In the genomic region with DNA sequence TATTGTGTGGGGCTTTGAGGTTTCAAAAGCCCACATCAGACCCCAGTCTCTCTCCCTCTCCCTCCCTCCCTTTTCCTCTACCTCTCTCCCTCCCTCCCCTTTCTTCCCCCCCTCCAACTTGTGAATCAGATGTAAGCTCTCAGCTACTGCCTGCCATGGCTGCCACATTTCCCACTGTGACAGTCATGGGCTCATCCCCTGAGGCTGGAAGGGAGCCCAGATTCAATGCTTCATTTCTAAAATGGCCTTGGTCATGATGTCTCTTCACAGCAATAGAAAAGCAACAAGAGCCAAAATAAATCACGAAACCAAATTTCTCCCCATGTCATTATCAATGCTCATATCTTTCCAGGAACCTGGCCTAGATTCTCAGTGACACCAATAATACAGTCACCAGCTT, we compare ENCODE assay signal across 25 mouse cellular contexts. TPM values are rescaled to one million over a fixed set of nuclear protein-coding genes. Genes with fewer than 3 reads are reported as not detected.
A peak's percentile ranks its signal among the peaks of the same experiment; 100 is the strongest.
DNase-seq lines count a peak whose midpoint lies in the region; ATAC-seq and TF ChIP-seq lines count a peak whose summit lies in the region.
"Had no signal": no experiment of that assay in that cellular context is flagged by ENCODE, and none has a peak within 500 bp of the region (broad histone marks: within the 10 kb centered on the region; RNA-seq: fewer than 3 reads in every experiment).

No protein-coding gene starts in this region.

- no peak overlapping the region for H3ac ChIP-seq in myocyte (ENCODE audit: control insufficient read depth, insufficient read length)

- H3K9me3 ChIP-seq in midbrain, postnatal 0 days (ENCODE audit: low read length), result no peaks in the 10 kb centered on the region
- H3K9me3 ChIP-seq in midbrain, embryonic 13.5 days, result no peaks in the 10 kb centered on the region
- H3K9me3 ChIP-seq: embryonic facial prominence, embryonic 10.5 days; forebrain, embryonic 12.5 days; limb, embryonic 12.5 days; liver, embryonic 12.5 days; neural tube, embryonic 12.5 days had no signal

- H3K4me1 ChIP-seq in midbrain, postnatal 0 days (ENCODE audit: insufficient read depth, low read length), result no peaks in the 10 kb centered on the region
- no peaks in the 10 kb centered on the region for H3K4me1 ChIP-seq in midbrain, embryonic 13.5 days (replicated peaks)
- H3K4me1 ChIP-seq: forebrain, embryonic 12.5 days; liver, embryonic 12.5 days; neural tube, embryonic 12.5 days had no signal

- no peak overlapping the region for H3K9ac ChIP-seq in midbrain, postnatal 0 days (replicated peaks; ENCODE audit: low read length, poor library complexity, severe bottlenecking)
- H3K9ac ChIP-seq in midbrain, embryonic 13.5 days (replicated peaks), result no peak overlapping the region
- H3K9ac ChIP-seq: forebrain, embryonic 12.5 days; hindbrain, embryonic 14.5 days; limb, embryonic 12.5 days; liver, embryonic 12.5 days; neural tube, embryonic 12.5 days had no signal

- no peak overlapping the region for H3K4me2 ChIP-seq in midbrain, postnatal 0 days (ENCODE audit: low read depth, low read length, poor library complexity, severe bottlenecking)
- H3K4me2 ChIP-seq in midbrain, embryonic 13.5 days (replicated peaks), result no peak overlapping the region
- H3K4me2 ChIP-seq in myocyte (ENCODE audit: low read depth), result peak overlapping the region; percentile 26
- H3K4me2 ChIP-seq: forebrain, embryonic 12.5 days; hindbrain, embryonic 14.5 days; limb, embryonic 12.5 days; liver, embryonic 12.5 days; neural tube, embryonic 12.5 days had no signal

- no peaks in the 10 kb centered on the region for H3K79me2 ChIP-seq in myocyte (ENCODE audit: control insufficient read depth, insufficient read depth)

- 96% methylated on average over 1 of the region's 1 CpGs for WGBS in midbrain, postnatal 0 days
- WGBS in midbrain, embryonic 13.5 days, result 95% methylated on average over 1 of the region's 1 CpGs

- H3K27me3 ChIP-seq in midbrain, postnatal 0 days (ENCODE audit: insufficient read depth, low read length), result no peaks in the 10 kb centered on the region
- H3K27me3 ChIP-seq in midbrain, embryonic 13.5 days, result no peaks in the 10 kb centered on the region
- H3K27me3 ChIP-seq in myocyte (ENCODE audit: control insufficient read depth, insufficient read depth, insufficient read length), result peaks cover 22% of the 10 kb centered on the region
- H3K27me3 ChIP-seq: forebrain, embryonic 12.5 days; liver, embryonic 12.5 days; neural tube, embryonic 12.5 days had no signal

- H3K27ac ChIP-seq in midbrain, postnatal 0 days (ENCODE audit: low read depth, low read length), result no peak overlapping the region
- no peak overlapping the region for H3K27ac ChIP-seq in midbrain, embryonic 13.5 days
- H3K27ac ChIP-seq: embryonic facial prominence, embryonic 10.5 days; forebrain, embryonic 12.5 days; heart, adult 2 months; hindbrain, embryonic 14.5 days; left cerebral cortex, adult 2 months; limb, embryonic 12.5 days; liver, embryonic 12.5 days; neural tube, embryonic 12.5 days had no signal

- TF ChIP-seq POLR2A in myocyte (IDR thresholded peaks at IDR 0.05; ENCODE audit: insufficient read length, low read depth), result no peak

- no peak for ATAC-seq in midbrain, postnatal 0 days (ENCODE audit: low FRiP score)
- ATAC-seq in midbrain, embryonic 13.5 days, result no peak
- ATAC-seq: liver, embryonic 12.5 days had no signal

- H3K36me3 ChIP-seq in midbrain, postnatal 0 days (ENCODE audit: insufficient read depth, low read length), result no peaks in the 10 kb centered on the region
- H3K36me3 ChIP-seq in midbrain, embryonic 13.5 days, result no peaks in the 10 kb centered on the region
- no peaks in the 10 kb centered on the region for H3K36me3 ChIP-seq in myocyte (ENCODE audit: control insufficient read depth, insufficient read depth)
- H3K36me3 ChIP-seq: embryonic facial prominence, embryonic 10.5 days; forebrain, embryonic 12.5 days; limb, embryonic 12.5 days; liver, embryonic 12.5 days; neural tube, embryonic 12.5 days had no signal

- DNase-seq in cerebellum, postnatal 10 days, result peak; percentile 66 to 71
- DNase-seq in cerebellum, adult 18-20 months, result no peak
- DNase-seq in midbrain, postnatal 0 days (ENCODE audit: low spot score), result peak; percentile 30
- DNase-seq in Muller cell, postnatal 12 days (ENCODE audit: inconsistent ontology term), result peak; percentile 30
- DNase-seq in ovary, postnatal 36 days (ENCODE audit: low spot score), result no peak
- DNase-seq: B cell, adult 2 months; gastrocnemius, postnatal 25 days; heart, adult 2 months; heart, postnatal 36 days; kidney, adult 8-10 months; kidney, postnatal 14 days; lung, adult 2 months; lung, postnatal 4 days; thymus, postnatal 36 days had no signal

- H3K4me3 ChIP-seq in midbrain, postnatal 0 days (ENCODE audit: low read depth, low read length), result no peak overlapping the region
- no peak overlapping the region for H3K4me3 ChIP-seq in midbrain, embryonic 13.5 days (replicated peaks)
- no peak overlapping the region for H3K4me3 ChIP-seq in myocyte
- H3K4me3 ChIP-seq: embryonic facial prominence, embryonic 10.5 days; forebrain, embryonic 12.5 days; heart, adult 2 months; left cerebral cortex, adult 2 months; limb, embryonic 12.5 days; liver, embryonic 12.5 days; neural tube, embryonic 12.5 days had no signal

- TF ChIP-seq CTCF in midbrain, postnatal 0 days (IDR thresholded peaks at IDR 0.05), result no peak

TF ChIP-seq in myocyte, 11 proteins besides CTCF, POLR2A, EP300 and RAD21:
- TF ChIP-seq MYOG (IDR thresholded peaks at IDR 0.05; ENCODE audit: control insufficient read depth in 1 of 3, insufficient read depth in 1 of 3, insufficient read length in 2 of 3, low read depth in 2 of 3), result no peak
- no peak for TF ChIP-seq TCF12 (IDR thresholded peaks at IDR 0.05; ENCODE audit: insufficient read depth, poor library complexity, severe bottlenecking)
- TF ChIP-seq CEBPB (IDR thresholded peaks at IDR 0.05; ENCODE audit: insufficient read depth, poor library complexity, severe bottlenecking), result no peak
- no peak for TF ChIP-seq SRF (IDR thresholded peaks at IDR 0.05; ENCODE audit: control insufficient read depth, insufficient read length, low read depth)
- no peak for TF ChIP-seq E2F4 (IDR thresholded peaks at IDR 0.05; ENCODE audit: insufficient read depth)
- no peak for TF ChIP-seq MAX (IDR thresholded peaks at IDR 0.05; ENCODE audit: low read depth)
- TF ChIP-seq REST (IDR thresholded peaks at IDR 0.05; ENCODE audit: insufficient read depth, insufficient read length), result no peak
- no peak for TF ChIP-seq USF1 (IDR thresholded peaks at IDR 0.05; ENCODE audit: low read depth)
- TF ChIP-seq MYOD1 (IDR thresholded peaks at IDR 0.05; ENCODE audit: control insufficient read depth in 1 of 3, insufficient read length in 2 of 3, low read depth in 2 of 3), result no peak

RNA-seq across cellular contexts. Expression of gene Cd82, which starts 47.9 kb away (rescaled TPM):
- 9.2 and 11.4 TPM in 2 replicates for total RNA-seq in midbrain, postnatal 0 days (2014; rRNA removed)
- polyA plus RNA-seq in midbrain, postnatal 0 days (2015; fragmentation: Nextera tagmentation; extraction: Ambion mirVana), result 14.5 and 14.8 TPM in 2 replicates
- 12.6 and 16.2 TPM in 2 replicates for polyA plus RNA-seq in midbrain, embryonic 13.5 days (2015; fragmentation: Nextera tagmentation; extraction: Ambion mirVana)
- 411 TPM for polyA plus RNA-seq in myocyte (2012; fragmentation: generic; extraction: Trizol)

RNA-seq across cellular contexts. Expression of gene Gm10803, which starts 49.5 kb away (rescaled TPM):
- not detected in 2 replicates for total RNA-seq in midbrain, postnatal 0 days (2014; rRNA removed)
- polyA plus RNA-seq in midbrain, postnatal 0 days (2015; fragmentation: Nextera tagmentation; extraction: Ambion mirVana), result not detected in 2 replicates
- polyA plus RNA-seq in midbrain, embryonic 13.5 days (2015; fragmentation: Nextera tagmentation; extraction: Ambion mirVana), result not detected in 2 replicates
- not detected for polyA plus RNA-seq in myocyte (2012; fragmentation: generic; extraction: Trizol)
- total RNA-seq: gastrocnemius, postnatal 25 days; heart, adult 2 months; heart, postnatal 36 days; left cerebral cortex, adult 2 months had no signal
- polyA plus RNA-seq: embryonic facial prominence, embryonic 10.5 days; forebrain, embryonic 12.5 days; heart, adult 2 months; heart, embryonic 14.5 days; hindbrain, embryonic 14.5 days; intestine, embryonic 14.5 days; limb, embryonic 12.5 days; liver, embryonic 12.5 days; lung, adult 2 months; neural tube, embryonic 12.5 days had no signal

Comparison
In these comparisons a context has a peak if more than half of its experiments do, and no peak if none do; other contexts are left out.
1. DNase-seq: peak in cerebellum, postnatal 10 days (2 of 2), midbrain, postnatal 0 days (single experiment) and Muller cell, postnatal 12 days (single experiment); none in cerebellum, adult 18-20 months (0 of 2) and ovary, postnatal 36 days (single experiment).
2. RNA of gene Cd82, which starts 47.9 kb away (polyA plus RNA-seq): 411 TPM in myocyte (single experiment); 12.6 to 16.2 TPM in midbrain, embryonic 13.5 days and 14.5 to 14.8 TPM in midbrain, postnatal 0 days; every median in the first group is over 10 times any median in the second.